Mouse (Mus musculus) colon, adult 2 months (tissue): Measurements from ENCODE around the gene Strap. TPM values are rescaled to one million over a fixed set of nuclear protein-coding genes. Genes with fewer than 3 reads are reported as not detected.

Source experiments
- polyA plus RNA-seq: library from polyadenylated mRNA; depleted of rRNA; stranded (reverse); fragments of >200 nt; gene quantifications from 2 replicates; pipeline ENCODE4 v1.2.3, GENCODE M21; 2012; rRNA removed

Gene Strap
- polyA plus RNA-seq = 45.2 and 47.3 TPM in 2 replicates

GRCm38 (mm10) chr6:137734846-137735609 is at the start of gene Strap:
Gene Strap (plus strand): TSS chr6:137735078.

GRCm38 (mm10) chr6:137754056-137754856 is 19.4 kb downstream of the Strap start, which contains the start of gene Dera:
Gene Dera (plus strand): TSS chr6:137754546.

Other genes with a start within 250 kb of the Strap start
- gene Eps8, start 80.2 kb upstream of the Strap start, polyA plus RNA-seq = 44.2 and 52.5 TPM in 2 replicates
- 13.4 and 13.8 TPM in 2 replicates for gene Dera, start 19.5 kb downstream of the Strap start, polyA plus RNA-seq